Mouse (Mus musculus) urinary bladder, postnatal 14 days (tissue): ENCODE data around the gene Gdf9.
A peak's percentile ranks its signal among the peaks of the same experiment; 100 is the strongest.
"Not testable (repeated sequence)": the region's sequence is repeated elsewhere in the genome, so short reads cannot be mapped to it uniquely, and the experiment has no call there.

ENCODE experiments used
- DNase-seq: peaks from one replicate; pipeline ENCODE4 v3.0.0; 2021; ENCODE audit warnings: low spot score

The Gdf9 gene

GRCm38 (mm10) chr11:53430670-53431346 is at the start of gene Gdf9, which contains the start of gene Uqcrq:
Gene Gdf9 (plus strand): TSS chr11:53431023.
Gene Uqcrq (minus strand): TSS chr11:53430831.
- DNase-seq = peak; percentile 99

- no peak for DNase-seq
These were observed 46.9 kb upstream of the Gdf9 start for GRCm38 (mm10) chr11:53383758-53384428.

GRCm38 (mm10) chr11:53393856-53394255 is 37.0 kb upstream of the Gdf9 start:
- no peak for DNase-seq

GRCm38 (mm10) chr11:53403638-53404037 is 27.2 kb upstream of the Gdf9 start:
- DNase-seq = no peak

- no peak for DNase-seq
These were observed 19.1 kb upstream of the Gdf9 start for GRCm38 (mm10) chr11:53411738-53412137.

- DNase-seq = no peak
These were observed 17.0 kb upstream of the Gdf9 start for GRCm38 (mm10) chr11:53413871-53414270.

- no peak for DNase-seq
These were observed 12.8 kb upstream of the Gdf9 start for GRCm38 (mm10) chr11:53418048-53418447.

GRCm38 (mm10) chr11:53423036-53423435 is 7.8 kb upstream of the Gdf9 start, which contains the start of gene Leap2:
Gene Leap2 (minus strand): TSS chr11:53423170.
- no peak for DNase-seq

- DNase-seq = no peak
These were observed 6.0 kb upstream of the Gdf9 start for GRCm38 (mm10) chr11:53424826-53425225.

- DNase-seq = no peak
These were observed 5.6 kb upstream of the Gdf9 start for GRCm38 (mm10) chr11:53425251-53425650.

GRCm38 (mm10) chr11:53425711-53426255 is 5.0 kb upstream of the Gdf9 start:
- DNase-seq = no peak

GRCm38 (mm10) chr11:53426914-53427313 is 3.9 kb upstream of the Gdf9 start:
- not testable (repeated sequence) for DNase-seq

GRCm38 (mm10) chr11:53427993-53428715 is 2.7 kb upstream of the Gdf9 start:
- DNase-seq = no peak

- DNase-seq = no peak
These were observed 2.1 kb upstream of the Gdf9 start for GRCm38 (mm10) chr11:53428716-53429057.

GRCm38 (mm10) chr11:53429182-53429581 is 1.6 kb upstream of the Gdf9 start:
- DNase-seq = no peak

GRCm38 (mm10) chr11:53430300-53430669 is 538 bp upstream of the Gdf9 start:
- no peak for DNase-seq

- DNase-seq = peak; percentile 22
These were observed 679 bp downstream of the Gdf9 start for GRCm38 (mm10) chr11:53431347-53432056.

- DNase-seq = no peak
These were observed 2.2 kb downstream of the Gdf9 start for GRCm38 (mm10) chr11:53433057-53433456.

GRCm38 (mm10) chr11:53435504-53435903 is 4.7 kb downstream of the Gdf9 start:
- DNase-seq = no peak

GRCm38 (mm10) chr11:53436338-53436737 is 5.5 kb downstream of the Gdf9 start:
- no peak for DNase-seq

- no peak for DNase-seq
These were observed 11.1 kb downstream of the Gdf9 start for GRCm38 (mm10) chr11:53441921-53442320.

GRCm38 (mm10) chr11:53443861-53444260 is 13.0 kb downstream of the Gdf9 start:
- DNase-seq = peak; percentile 51
